Comparison of ENCODE assay signal across 18 mouse cellular contexts in the genomic region with DNA sequence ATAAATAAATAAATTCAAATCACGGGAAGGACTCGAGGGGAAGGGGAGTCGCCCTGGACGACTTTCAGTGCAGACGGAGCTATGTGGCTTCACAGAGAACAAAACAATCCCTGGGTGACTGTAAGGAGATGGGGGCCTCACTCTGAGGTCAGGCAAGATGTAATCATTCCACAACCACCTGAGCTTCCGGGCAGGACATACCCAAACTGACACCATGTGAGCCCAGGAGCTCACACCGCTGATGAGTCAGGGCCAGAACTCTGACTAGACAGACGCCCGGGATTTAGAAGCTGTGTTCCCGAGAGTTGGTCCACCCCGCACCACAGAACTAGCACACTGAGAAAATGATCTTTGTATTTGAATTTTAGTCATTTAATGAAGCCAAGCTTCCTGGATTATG. TPM values are rescaled to one million over a fixed set of nuclear protein-coding genes. Genes with fewer than 3 reads are reported as not detected.
DNase-seq lines count a peak whose midpoint lies in the region; ATAC-seq and TF ChIP-seq lines count a peak whose summit lies in the region.
"Had no signal": no experiment of that assay in that cellular context is flagged by ENCODE, and none has a peak within 500 bp of the region (broad histone marks: within the 10 kb centered on the region; RNA-seq: fewer than 3 reads in every experiment).

No protein-coding gene starts in this region.

- no peaks in the 10 kb centered on the region for H3K4me1 ChIP-seq in embryonic facial prominence, embryonic 14.5 days (ENCODE audit: control insufficient read depth, insufficient read depth, low read length)
- no peaks in the 10 kb centered on the region; the same call in 1 of the 2 replicates for H3K4me1 ChIP-seq in embryonic facial prominence, embryonic 10.5 days
- H3K4me1 ChIP-seq in heart, embryonic 16.5 days (ENCODE audit: control insufficient read depth, insufficient read depth, low read length) = no peaks in the 10 kb centered on the region
- no peaks in the 10 kb centered on the region for H3K4me1 ChIP-seq in lung, embryonic 14.5 days (ENCODE audit: insufficient read depth)
- H3K4me1 ChIP-seq in limb, embryonic 12.5 days (replicated peaks) = peaks cover 7% of the 10 kb centered on the region; the same call in 1 of the 2 replicates
- H3K4me1 ChIP-seq in hindbrain, embryonic 10.5 days (replicated peaks) = 0 out of 2 replicates have a peak, but pooled peaks cover 5% of the 10 kb centered on the region
- H3K4me1 ChIP-seq: neural tube, embryonic 12.5 days had no signal

- H3K9me3 ChIP-seq in embryonic facial prominence, embryonic 14.5 days (ENCODE audit: control insufficient read depth, low read length) = no peaks in the 10 kb centered on the region
- H3K9me3 ChIP-seq in embryonic facial prominence, embryonic 10.5 days = no peaks in the 10 kb centered on the region
- no peaks in the 10 kb centered on the region for H3K9me3 ChIP-seq in heart, embryonic 16.5 days (replicated peaks; ENCODE audit: control insufficient read depth, low read length)
- no peaks in the 10 kb centered on the region for H3K9me3 ChIP-seq in lung, embryonic 14.5 days (ENCODE audit: low read depth, low read length)
- no peaks in the 10 kb centered on the region for H3K9me3 ChIP-seq in limb, embryonic 12.5 days
- no peaks in the 10 kb centered on the region for H3K9me3 ChIP-seq in hindbrain, embryonic 10.5 days
- H3K9me3 ChIP-seq: limb, embryonic 15.5 days; neural tube, embryonic 12.5 days had no signal

- H3K27me3 ChIP-seq in embryonic facial prominence, embryonic 14.5 days (replicated peaks; ENCODE audit: control insufficient read depth, insufficient read depth, low read length) = no peaks in the 10 kb centered on the region
- no peaks in the 10 kb centered on the region for H3K27me3 ChIP-seq in embryonic facial prominence, embryonic 10.5 days (replicated peaks; ENCODE audit: low read depth, poor library complexity, severe bottlenecking)
- H3K27me3 ChIP-seq in heart, embryonic 16.5 days (ENCODE audit: control insufficient read depth, insufficient read depth, low read length) = no peaks in the 10 kb centered on the region; the same call in 1 of the 2 replicates
- H3K27me3 ChIP-seq in lung, embryonic 14.5 days (ENCODE audit: insufficient read depth, low read length) = no peaks in the 10 kb centered on the region
- H3K27me3 ChIP-seq in limb, embryonic 12.5 days = no peaks in the 10 kb centered on the region
- no peaks in the 10 kb centered on the region for H3K27me3 ChIP-seq in hindbrain, embryonic 10.5 days (ENCODE audit: insufficient read depth, poor library complexity, severe bottlenecking)
- H3K27me3 ChIP-seq: limb, embryonic 15.5 days; neural tube, embryonic 12.5 days had no signal

- no peaks in the 10 kb centered on the region for H3K36me3 ChIP-seq in embryonic facial prominence, embryonic 14.5 days (ENCODE audit: control insufficient read depth, insufficient read depth, low read length)
- no peaks in the 10 kb centered on the region for H3K36me3 ChIP-seq in embryonic facial prominence, embryonic 10.5 days (replicated peaks)
- no peaks in the 10 kb centered on the region for H3K36me3 ChIP-seq in heart, embryonic 16.5 days (ENCODE audit: control insufficient read depth, insufficient read depth)
- H3K36me3 ChIP-seq in lung, embryonic 14.5 days (ENCODE audit: insufficient read depth) = no peaks in the 10 kb centered on the region
- H3K36me3 ChIP-seq in limb, embryonic 12.5 days = no peaks in the 10 kb centered on the region
- no peaks in the 10 kb centered on the region for H3K36me3 ChIP-seq in hindbrain, embryonic 10.5 days
- H3K36me3 ChIP-seq: limb, embryonic 15.5 days; neural tube, embryonic 12.5 days had no signal

- no peak for TF ChIP-seq CTCF in lung, embryonic 14.5 days (IDR thresholded peaks at IDR 0.05; ENCODE audit: low read depth)

- H3K27ac ChIP-seq in embryonic facial prominence, embryonic 14.5 days (replicated peaks; ENCODE audit: low read depth, low read length) = no peak overlapping the region
- no peak overlapping the region for H3K27ac ChIP-seq in embryonic facial prominence, embryonic 10.5 days (replicated peaks)
- no peak overlapping the region for H3K27ac ChIP-seq in heart, embryonic 16.5 days (ENCODE audit: low read length)
- H3K27ac ChIP-seq in lung, embryonic 14.5 days (ENCODE audit: low read depth) = no peak overlapping the region
- H3K27ac ChIP-seq in limb, embryonic 12.5 days = no peak overlapping the region
- H3K27ac ChIP-seq in hindbrain, embryonic 10.5 days = no peak overlapping the region
- H3K27ac ChIP-seq: heart, adult 2 months; limb, embryonic 15.5 days; neural tube, embryonic 12.5 days had no signal

- DNase-seq in embryonic facial prominence, embryonic 14.5 days (ENCODE audit: low spot score) = no peak
- DNase-seq in embryonic facial prominence, embryonic 10.5 days (ENCODE audit: low spot score) = no peak
- no peak for DNase-seq in heart, adult 18-20 months
- DNase-seq in lung, embryonic 14.5 days = peak; percentile 2
- no peak for DNase-seq in lung, postnatal 14 days
- no peak for DNase-seq in hindbrain, embryonic 10.5 days (ENCODE audit: low spot score)
- DNase-seq: adrenal gland, adult 2 months; cerebellum, adult 9-11 months; embryo, embryonic 11 days; heart, adult 2 months; kidney, postnatal 4 days; layer of hippocampus, postnatal 36 days; thymus, postnatal 4 days had no signal

- WGBS in embryonic facial prominence, embryonic 14.5 days = 44% methylated on average over 11 of the region's 11 CpGs
- WGBS in embryonic facial prominence, embryonic 10.5 days = 56% methylated on average over 11 of the region's 11 CpGs
- 31% methylated on average over 11 of the region's 11 CpGs for WGBS in heart, embryonic 16.5 days
- 23% methylated on average over 11 of the region's 11 CpGs for WGBS in lung, embryonic 14.5 days
- WGBS in limb, embryonic 12.5 days = 36% methylated on average over 11 of the region's 11 CpGs
- 64% methylated on average over 11 of the region's 11 CpGs for WGBS in hindbrain, embryonic 10.5 days

- H3K9ac ChIP-seq in embryonic facial prominence, embryonic 14.5 days (ENCODE audit: low read depth, low read length) = no peak overlapping the region
- H3K9ac ChIP-seq in heart, embryonic 16.5 days (ENCODE audit: low read length) = no peak overlapping the region
- H3K9ac ChIP-seq in lung, embryonic 14.5 days = no peak overlapping the region
- H3K9ac ChIP-seq in limb, embryonic 12.5 days (replicated peaks) = no peak overlapping the region
- H3K9ac ChIP-seq: limb, embryonic 15.5 days; neural tube, embryonic 12.5 days had no signal

- peak overlapping the region; percentile 16; the same call in 1 of the 2 replicates for H3K4me2 ChIP-seq in embryonic facial prominence, embryonic 14.5 days (ENCODE audit: low read depth, low read length)
- peak overlapping the region; percentile 27 for H3K4me2 ChIP-seq in heart, embryonic 16.5 days (ENCODE audit: low read depth, low read length)
- H3K4me2 ChIP-seq in lung, embryonic 14.5 days = peak overlapping the region; percentile 39; the same call in 1 of the 2 replicates
- peak overlapping the region; percentile 30; the same call in 1 of the 2 replicates for H3K4me2 ChIP-seq in limb, embryonic 12.5 days
- H3K4me2 ChIP-seq: limb, embryonic 15.5 days; neural tube, embryonic 12.5 days had no signal

- no peak overlapping the region for H3K4me3 ChIP-seq in embryonic facial prominence, embryonic 14.5 days (ENCODE audit: low read depth, low read length)
- no peak overlapping the region for H3K4me3 ChIP-seq in embryonic facial prominence, embryonic 10.5 days
- no peak overlapping the region for H3K4me3 ChIP-seq in heart, embryonic 16.5 days (ENCODE audit: low read length)
- H3K4me3 ChIP-seq in lung, embryonic 14.5 days (ENCODE audit: low read depth, low read length) = no peak overlapping the region
- no peak overlapping the region for H3K4me3 ChIP-seq in limb, embryonic 12.5 days (replicated peaks)
- no peak overlapping the region for H3K4me3 ChIP-seq in hindbrain, embryonic 10.5 days
- H3K4me3 ChIP-seq: heart, adult 2 months; limb, embryonic 15.5 days; neural tube, embryonic 12.5 days had no signal

- ATAC-seq in embryonic facial prominence, embryonic 14.5 days (ENCODE audit: low read depth) = no peak
- ATAC-seq in heart, embryonic 16.5 days (replicated peaks; ENCODE audit: extremely low read depth, insufficient read depth, low FRiP score) = no peak
- 0 out of 2 replicates have a peak, but pooled peaks have one; percentile 35 for ATAC-seq in lung, embryonic 14.5 days (ENCODE audit: insufficient read depth)
- ATAC-seq in limb, embryonic 12.5 days (ENCODE audit: insufficient number of reproducible peaks, insufficient read depth, low FRiP score, low TSS enrichment, low read depth) = no peak
- ATAC-seq: lung, postnatal 0 days had no signal

RNA-seq across cellular contexts. Expression of a gene that starts 21.4 kb away (rescaled TPM):
- 113 and 130 TPM in 2 replicates for polyA plus RNA-seq in embryonic facial prominence, embryonic 14.5 days (2014; fragmentation: Nextera tagmentation; extraction: Ambion mirVana)
- 130 and 144 TPM in 2 replicates for polyA plus RNA-seq in embryonic facial prominence, embryonic 10.5 days (2016; fragmentation: Nextera tagmentation; extraction: Ambion mirVana)
- polyA plus RNA-seq in heart, embryonic 16.5 days (2015; fragmentation: Nextera tagmentation; extraction: Ambion mirVana) = 70.8 and 91.3 TPM in 2 replicates
- 10 to 100 TPM; 56.8 to 60.7 TPM for total RNA-seq in heart, adult 18-20 months (2021)
- 115 and 125 TPM in 2 replicates for polyA plus RNA-seq in lung, embryonic 14.5 days (2014; fragmentation: Nextera tagmentation; extraction: Ambion mirVana)
- polyA plus RNA-seq in limb, embryonic 12.5 days (2016; fragmentation: Nextera tagmentation; extraction: Ambion mirVana) = 161 and 176 TPM in 2 replicates
- 99.6 and 129 TPM in 2 replicates for polyA plus RNA-seq in hindbrain, embryonic 10.5 days (2016; fragmentation: Nextera tagmentation; extraction: Ambion mirVana)
